Mouse (Mus musculus) mouse embryonic stem cell (cell line): ENCODE results near the gene Txndc15.
"Not testable (repeated sequence)": the region's sequence is repeated elsewhere in the genome, so short reads cannot be mapped to it uniquely, and the experiment has no call there.

ENCODE experiments used
- in situ Hi-C, 2 experiments: fragments of 300-500 bp; cut with MboI; formaldehyde crosslinking; loops; 1 replicate in 1 of 2; 3 replicates in 1 of 2; pipeline ENCODE4 v1.14.3; 2019 to 2020; ENCODE audit warnings: low sequenced_read_pairs in 2 of 2, low pct_unique_long_range_greater_than_20kb in 1 of 2, mixed read lengths in 1 of 2; ENCODE audit not compliant: unreplicated experiment in 1 of 2

Gene Txndc15

GRCm38 (mm10) chr13:55714501-55715166 is at the start of gene Txndc15:
TSS of gene Txndc15 (plus strand) at chr13:55714650.
- in situ Hi-C loops = loop anchor here in 1 of 2 experiments (10.0 kb wide), 1 partner anchor 250 kb away; no protein-coding TSS in a partner anchor

- in situ Hi-C loops = no loop called here
These were observed 45.9 kb upstream of the Txndc15 start for GRCm38 (mm10) chr13:55668550-55668949.

- in situ Hi-C loops = no loop called here
These were observed 41.7 kb upstream of the Txndc15 start for GRCm38 (mm10) chr13:55672711-55673110.

- in situ Hi-C loops = no loop called here
These were observed 37.1 kb upstream of the Txndc15 start for GRCm38 (mm10) chr13:55677364-55677763.

- in situ Hi-C loops = no loop called here
These were observed 32.2 kb upstream of the Txndc15 start for GRCm38 (mm10) chr13:55682201-55682600.

- in situ Hi-C loops = no loop called here
These were observed 30.9 kb upstream of the Txndc15 start for GRCm38 (mm10) chr13:55683581-55683980.

- in situ Hi-C loops = no loop called here
These were observed 28.3 kb upstream of the Txndc15 start for GRCm38 (mm10) chr13:55686107-55686633.

- in situ Hi-C loops = no loop called here
These were observed 26.4 kb upstream of the Txndc15 start for GRCm38 (mm10) chr13:55687927-55688602.

- in situ Hi-C loops = no loop called here
These were observed 21.8 kb upstream of the Txndc15 start, which contains the start of gene B230219D22Rik for GRCm38 (mm10) chr13:55692535-55693242. TSS of gene B230219D22Rik (plus strand) at chr13:55693124.

- in situ Hi-C loops = no loop called here
These were observed 21.2 kb upstream of the Txndc15 start for GRCm38 (mm10) chr13:55693243-55693721.

- in situ Hi-C loops = no loop called here
These were observed 20.3 kb upstream of the Txndc15 start for GRCm38 (mm10) chr13:55694110-55694509.

- in situ Hi-C loops = not testable (repeated sequence)
These were observed 18.5 kb upstream of the Txndc15 start for GRCm38 (mm10) chr13:55695989-55696388.

- in situ Hi-C loops = no loop called here
These were observed 10.1 kb upstream of the Txndc15 start for GRCm38 (mm10) chr13:55704301-55704700.

GRCm38 (mm10) chr13:55712846-55713245 is 1.6 kb upstream of the Txndc15 start:
- in situ Hi-C loops = loop anchor here in 1 of 2 experiments (10.0 kb wide), 1 partner anchor 252 kb away; no protein-coding TSS in a partner anchor

GRCm38 (mm10) chr13:55715167-55715512 is 690 bp downstream of the Txndc15 start:
- in situ Hi-C loops = loop anchor here in 1 of 2 experiments (10.0 kb wide), 1 partner anchor 250 kb away; no protein-coding TSS in a partner anchor

GRCm38 (mm10) chr13:55715908-55716510 is 1.6 kb downstream of the Txndc15 start:
- in situ Hi-C loops = loop anchor here in 1 of 2 experiments (10.0 kb wide), 1 partner anchor 249 kb away; no protein-coding TSS in a partner anchor

- in situ Hi-C loops = no loop called here
These were observed 7.1 kb downstream of the Txndc15 start for GRCm38 (mm10) chr13:55721516-55721915.

- in situ Hi-C loops = no loop called here
These were observed 7.5 kb downstream of the Txndc15 start for GRCm38 (mm10) chr13:55721995-55722394.
